Mouse (Mus musculus) hindbrain, embryonic 10.5 days (tissue): ENCODE data around the gene Aebp2. TPM values are rescaled to one million over a fixed set of nuclear protein-coding genes. Genes with fewer than 3 reads are reported as not detected.
"Not testable (repeated sequence)": the region's sequence is repeated elsewhere in the genome, so short reads cannot be mapped to it uniquely, and the experiment has no call there.

Experiments
- DNase-seq: peaks from one replicate; pipeline ENCODE4 v3.0.0-alpha.2; 2017; ENCODE audit warnings: low spot score
- H3K27ac ChIP-seq: fragments of 300-500 bp; sonication (generic); 2 replicates; pipeline ENCODE4 v1.5.1; 2016; ENCODE audit warnings: mild to moderate bottlenecking, moderate library complexity
- H3K27me3 ChIP-seq: fragments of 300-500 bp; sonication (generic); 2 replicates; pipeline ENCODE4 v1.6.1; 2016; ENCODE audit warnings: mild to moderate bottlenecking; ENCODE audit not compliant: poor library complexity, insufficient read depth, severe bottlenecking
- H3K36me3 ChIP-seq: fragments of 300-500 bp; sonication (generic); 2 replicates; pipeline ENCODE4 v1.6.1; 2016; ENCODE audit warnings: mild to moderate bottlenecking, moderate library complexity
- H3K4me1 ChIP-seq: fragments of 300-500 bp; sonication (generic); replicated peaks from 2 replicates; pipeline ENCODE4 v1.6.1; 2016; ENCODE audit warnings: mild to moderate bottlenecking
- H3K4me3 ChIP-seq: fragments of 300-500 bp; sonication (generic); 2 replicates; pipeline ENCODE4 v1.5.1; 2016; ENCODE audit warnings: mild to moderate bottlenecking, moderate library complexity
- H3K9me3 ChIP-seq: fragments of 300-500 bp; sonication (generic); 2 replicates; pipeline ENCODE4 v1.6.1; 2016; ENCODE audit warnings: mild to moderate bottlenecking, moderate library complexity
- WGBS: fragments of 180-500 bp; shearing (Covaris S2); methylation state at CpG from one replicate; pipeline ENCODE4 v1.1.7; 2016; 5-methylcytosine and 5-hydroxymethylcytosine counted together
- polyA plus RNA-seq: library from polyadenylated mRNA; unstranded; fragments of >200 nt; fragmentation: Nextera tagmentation; extraction: Ambion mirVana; gene quantifications from 2 replicates; pipeline ENCODE4 v1.2.1, GENCODE M21; 2016

The Aebp2 gene
- polyA plus RNA-seq, 1 experiment from 2014 or later: 8.0 TPM

GRCm38 (mm10) chr6:140642010-140642409 is 19.5 kb downstream of the Aebp2 start:
- peaks cover 91% of the 10 kb centered on the region for H3K36me3 ChIP-seq
- WGBS: 96% methylated on average over 7 of the region's 7 CpGs
- H3K4me3 ChIP-seq: no peak overlapping the region
- H3K9me3 ChIP-seq: no peaks in the 10 kb centered on the region
- no peak overlapping the region for H3K27ac ChIP-seq
- H3K27me3 ChIP-seq: no peaks in the 10 kb centered on the region
- no peaks in the 10 kb centered on the region for H3K4me1 ChIP-seq
- DNase-seq: no peak

DNA sequence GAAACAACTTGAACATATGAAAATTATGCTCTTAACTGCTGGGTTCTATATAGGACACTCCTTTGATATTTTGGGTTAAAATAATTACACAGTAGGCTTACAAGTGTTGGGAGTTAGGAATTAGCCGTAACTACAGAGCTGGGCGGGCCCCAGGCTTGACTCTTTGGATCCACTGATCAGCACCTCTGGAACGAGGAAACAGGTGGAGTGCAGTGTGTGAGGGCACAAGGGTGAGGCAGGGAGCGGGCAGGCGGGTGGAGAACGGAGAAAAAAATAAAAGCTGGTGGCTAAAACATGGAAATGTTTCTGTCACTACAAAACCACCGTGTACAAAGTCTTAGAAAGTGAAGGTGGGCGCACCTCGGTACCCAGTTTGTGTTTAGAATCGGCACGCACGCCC is 20.2 kb downstream of the Aebp2 start:
- Histone ChIP-seq H3K4me1 (no peaks in the 10 kb centered on the region), H3K36me3 (peaks cover 91% of the 10 kb centered on the region), H3K27ac (no peak overlapping the region), H3K27me3 (no peaks in the 10 kb centered on the region), H3K4me3 (no peak overlapping the region), H3K9me3 (no peaks in the 10 kb centered on the region)
- 94% methylated on average over 12 of the region's 12 CpGs for WGBS
- no peak for DNase-seq

GRCm38 (mm10) chr6:140645931-140646330 is 23.5 kb downstream of the Aebp2 start:
- H3K27ac ChIP-seq: no peak overlapping the region
- no peaks in the 10 kb centered on the region for H3K4me1 ChIP-seq
- no peak for DNase-seq
- H3K9me3 ChIP-seq: no peaks in the 10 kb centered on the region
- peaks cover 90% of the 10 kb centered on the region for H3K36me3 ChIP-seq
- no peaks in the 10 kb centered on the region for H3K27me3 ChIP-seq
- H3K4me3 ChIP-seq: no peak overlapping the region

DNA sequence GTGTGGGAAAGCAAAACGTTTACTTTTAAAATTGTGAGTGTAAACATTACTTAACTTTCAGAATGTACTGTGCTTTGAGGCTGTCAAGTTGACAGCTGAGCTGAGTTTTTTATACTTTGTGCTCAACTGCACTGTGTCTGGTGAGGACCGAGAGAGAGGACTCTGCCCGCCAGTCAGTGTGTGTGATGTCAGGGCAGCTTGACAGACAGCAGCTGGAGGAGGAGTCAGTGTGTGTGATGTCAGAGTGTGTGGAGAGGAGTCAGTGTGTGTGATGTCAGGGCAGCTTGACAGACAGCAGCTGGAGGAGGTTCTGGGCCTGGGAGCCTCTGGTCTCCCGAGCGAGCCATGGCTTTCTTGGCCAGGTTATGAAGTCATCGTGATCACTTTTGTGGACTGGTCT is 24.4 kb downstream of the Aebp2 start:
- Histone ChIP-seq H3K27me3 (no peaks in the 10 kb centered on the region), H3K4me3 (no peak overlapping the region), H3K36me3 (peaks cover 85% of the 10 kb centered on the region), H3K9me3 (no peaks in the 10 kb centered on the region), H3K4me1 (no peaks in the 10 kb centered on the region), H3K27ac (no peak overlapping the region)
- WGBS: 83% methylated on average over 6 of the region's 6 CpGs
- DNase-seq: no peak

GRCm38 (mm10) chr6:140649812-140650211 is 27.3 kb downstream of the Aebp2 start:
- H3K36me3 ChIP-seq: peaks cover 79% of the 10 kb centered on the region
- no peak overlapping the region for H3K27ac ChIP-seq
- H3K4me3 ChIP-seq: no peak overlapping the region
- H3K27me3 ChIP-seq: no peaks in the 10 kb centered on the region
- H3K9me3 ChIP-seq: no peaks in the 10 kb centered on the region
- DNase-seq: no peak
- 52% methylated on average over 1 of the region's 1 CpGs for WGBS
- no peaks in the 10 kb centered on the region for H3K4me1 ChIP-seq

GRCm38 (mm10) chr6:140651923-140652322 is 29.5 kb downstream of the Aebp2 start:
- 89% methylated on average over 7 of the region's 7 CpGs for WGBS
- Histone ChIP-seq H3K27me3 (no peaks in the 10 kb centered on the region), H3K4me1 (no peaks in the 10 kb centered on the region), H3K4me3 (no peak overlapping the region), H3K36me3 (peaks cover 75% of the 10 kb centered on the region), H3K9me3 (no peaks in the 10 kb centered on the region), H3K27ac (no peak overlapping the region)
- no peak for DNase-seq

DNA sequence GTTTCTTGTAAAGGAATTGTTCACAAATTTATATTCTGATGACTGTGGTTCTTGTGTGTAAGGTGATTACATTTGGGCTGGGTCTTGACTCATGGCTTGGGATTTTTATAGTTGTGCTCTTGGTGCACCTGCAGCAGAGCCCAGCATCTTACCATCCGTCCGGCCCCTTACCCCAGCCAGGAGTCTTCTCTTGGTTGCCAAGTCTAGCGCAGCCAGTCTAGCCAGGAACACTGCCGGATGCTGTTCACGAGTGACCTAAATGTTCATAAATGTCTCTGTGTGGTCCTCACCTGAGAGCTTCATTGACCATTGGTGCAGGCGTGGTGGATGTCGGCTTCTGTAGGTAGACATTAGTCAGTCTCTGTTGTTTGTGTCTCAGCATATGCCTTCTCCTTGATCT is 33.0 kb downstream of the Aebp2 start:
- 95% methylated on average over 7 of the region's 7 CpGs for WGBS

GRCm38 (mm10) chr6:140656991-140657390 is 34.5 kb downstream of the Aebp2 start:
- no peak for DNase-seq
- Histone ChIP-seq H3K9me3 (no peaks in the 10 kb centered on the region), H3K27me3 (no peaks in the 10 kb centered on the region), H3K27ac (no peak overlapping the region), H3K4me1 (no peaks in the 10 kb centered on the region), H3K36me3 (peaks cover 35% of the 10 kb centered on the region), H3K4me3 (no peak overlapping the region)
- WGBS: 94% methylated on average over 3 of the region's 3 CpGs

More for the DNA sequence above, 33.0 kb downstream of the Aebp2 start:
- Histone ChIP-seq H3K9me3 (no peaks in the 10 kb centered on the region), H3K27me3 (no peaks in the 10 kb centered on the region), H3K4me3 (no peak overlapping the region), H3K27ac (no peak overlapping the region), H3K36me3 (peaks cover 44% of the 10 kb centered on the region), H3K4me1 (no peaks in the 10 kb centered on the region)
- no peak for DNase-seq

DNA sequence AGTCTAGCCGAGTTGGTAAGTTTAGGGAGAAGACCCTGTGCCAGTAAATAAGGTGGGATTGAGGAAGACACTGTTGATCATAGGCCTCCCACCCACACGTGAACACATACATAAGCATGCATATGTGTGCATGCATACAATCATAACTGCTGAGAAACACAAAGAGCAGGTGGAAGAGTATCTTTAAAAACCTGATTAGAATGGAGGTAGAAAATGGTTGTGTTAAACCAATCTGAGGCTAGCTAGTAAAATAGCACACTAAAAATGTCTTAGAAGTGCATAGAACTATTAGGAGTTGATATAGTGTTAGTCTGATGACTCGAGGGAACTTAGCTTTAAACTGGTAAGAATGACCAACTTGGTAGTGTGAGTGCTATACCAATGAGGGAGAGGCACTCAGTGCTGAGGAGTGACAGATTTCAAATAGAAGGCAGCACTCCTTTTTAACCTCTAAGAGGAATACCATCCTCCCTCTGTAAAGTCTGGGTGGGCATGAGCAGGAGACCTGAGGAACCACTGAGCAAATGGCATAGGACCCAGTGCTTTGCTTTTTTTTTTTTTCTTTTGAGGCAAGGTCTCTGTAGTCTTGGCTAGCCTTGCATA is 35.6 kb downstream of the Aebp2 start:
- Histone ChIP-seq H3K4me1 (0 out of 2 replicates have a peak, but pooled peaks cover 3% of the 10 kb centered on the region), H3K27me3 (no peaks in the 10 kb centered on the region), H3K4me3 (no peak overlapping the region), H3K36me3 (peaks cover 26% of the 10 kb centered on the region), H3K27ac (no peak overlapping the region), H3K9me3 (no peaks in the 10 kb centered on the region)
- WGBS: 91% methylated on average over 3 of the region's 3 CpGs
- no peak for DNase-seq

GRCm38 (mm10) chr6:140661111-140661510 is 38.6 kb downstream of the Aebp2 start:
- Histone ChIP-seq H3K36me3 (peaks cover 3% of the 10 kb centered on the region; the same call in 1 of the 2 replicates), H3K27me3 (no peaks in the 10 kb centered on the region), H3K9me3 (no peaks in the 10 kb centered on the region), H3K27ac (no peak overlapping the region), H3K4me3 (no peak overlapping the region), H3K4me1 (0 out of 2 replicates have a peak, but pooled peaks cover 3% of the 10 kb centered on the region)
- 94% methylated on average over 10 of the region's 10 CpGs for WGBS
- DNase-seq: no peak

GRCm38 (mm10) chr6:140661777-140662176 is 39.3 kb downstream of the Aebp2 start:
- H3K4me1 ChIP-seq: 0 out of 2 replicates have a peak, but pooled peaks cover 4% of the 10 kb centered on the region

DNA sequence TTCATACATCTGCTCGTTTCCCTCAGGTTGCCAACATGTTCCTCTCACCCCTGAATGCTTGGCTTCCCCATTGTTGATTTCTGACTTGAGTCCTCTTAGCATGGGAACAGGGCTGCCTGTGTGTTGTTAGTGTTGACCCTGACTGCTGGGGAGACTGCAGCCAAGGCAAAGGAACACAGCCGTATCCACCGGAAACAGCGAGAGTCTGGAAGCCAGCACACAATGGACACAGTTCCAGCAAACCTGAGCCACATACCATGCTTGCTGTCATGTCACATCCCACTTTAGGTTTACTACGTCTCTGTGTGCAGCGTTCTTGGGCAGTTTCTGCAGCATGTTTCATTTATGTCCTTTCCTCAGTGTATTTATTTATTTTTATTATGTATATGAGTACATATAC is 39.8 kb downstream of the Aebp2 start:
- no peak for DNase-seq
- 81% methylated on average over 6 of the region's 6 CpGs for WGBS
- H3K27ac ChIP-seq: no peak overlapping the region

More at GRCm38 (mm10) chr6:140661777-140662176, 39.3 kb downstream of the Aebp2 start:
- Histone ChIP-seq H3K36me3 (no peaks in the 10 kb centered on the region), H3K27me3 (no peaks in the 10 kb centered on the region), H3K27ac (no peak overlapping the region), H3K4me3 (no peak overlapping the region), H3K9me3 (no peaks in the 10 kb centered on the region)
- 87% methylated on average over 7 of the region's 7 CpGs for WGBS
- no peak for DNase-seq

DNA sequence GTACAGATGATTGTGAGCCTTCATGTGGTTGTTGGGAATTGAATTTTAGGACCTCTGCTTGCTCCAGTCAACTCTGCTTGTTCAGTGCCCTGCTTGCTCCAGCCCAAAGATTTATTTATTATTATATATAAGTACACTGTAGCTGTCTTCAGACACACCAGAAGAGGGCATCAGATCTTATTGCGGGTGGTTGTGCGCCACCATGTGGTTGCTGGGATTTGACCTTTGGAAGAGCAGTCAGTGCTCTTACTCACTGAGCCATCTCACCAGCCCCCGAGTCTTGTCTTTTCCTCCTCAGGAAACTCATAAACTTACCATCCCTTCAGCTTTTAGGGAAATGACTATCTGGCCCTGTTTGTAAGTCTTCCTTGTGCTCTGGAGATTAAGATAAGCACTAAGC is 40.2 kb downstream of the Aebp2 start:
- not testable (repeated sequence) for H3K9me3 ChIP-seq, H3K36me3 ChIP-seq, H3K27ac ChIP-seq, H3K4me1 ChIP-seq, H3K4me3 ChIP-seq, H3K27me3 ChIP-seq, DNase-seq
- WGBS: 60% methylated on average over 3 of the region's 3 CpGs

More for the DNA sequence above, 39.8 kb downstream of the Aebp2 start:
- Histone ChIP-seq H3K4me1 (0 out of 2 replicates have a peak, but pooled peaks cover 6% of the 10 kb centered on the region), H3K36me3 (no peaks in the 10 kb centered on the region), H3K9me3 (no peaks in the 10 kb centered on the region), H3K27me3 (no peaks in the 10 kb centered on the region), H3K4me3 (no peak overlapping the region)

DNA sequence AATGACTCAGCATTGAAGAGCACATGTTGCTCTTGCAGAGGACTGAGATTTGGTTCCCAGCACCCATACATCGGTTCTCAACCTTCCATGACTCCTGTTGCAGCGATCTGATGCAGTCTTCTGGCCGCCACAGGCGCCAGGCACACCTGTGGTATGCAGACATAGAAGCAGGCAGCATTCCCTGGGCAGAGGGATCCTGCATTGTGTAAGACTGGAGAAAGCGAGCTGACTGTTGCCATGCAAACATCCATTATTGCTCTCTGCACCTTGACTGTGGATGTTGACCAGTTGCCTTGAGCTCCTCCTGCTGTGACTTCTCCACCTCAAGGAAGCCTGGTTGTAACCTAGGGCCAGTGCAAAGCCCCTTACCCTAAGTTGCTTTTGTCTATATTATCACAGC is 42.1 kb downstream of the Aebp2 start:
- 77% methylated on average over 5 of the region's 5 CpGs for WGBS
- no peaks in the 10 kb centered on the region for H3K9me3 ChIP-seq
- no peaks in the 10 kb centered on the region for H3K36me3 ChIP-seq

More for the DNA sequence above, 42.1 kb downstream of the Aebp2 start:
- Histone ChIP-seq H3K27me3 (no peaks in the 10 kb centered on the region), H3K27ac (no peak overlapping the region), H3K4me1 (0 out of 2 replicates have a peak, but pooled peaks cover 6% of the 10 kb centered on the region), H3K4me3 (no peak overlapping the region)
- no peak for DNase-seq
